In the genomic region with DNA sequence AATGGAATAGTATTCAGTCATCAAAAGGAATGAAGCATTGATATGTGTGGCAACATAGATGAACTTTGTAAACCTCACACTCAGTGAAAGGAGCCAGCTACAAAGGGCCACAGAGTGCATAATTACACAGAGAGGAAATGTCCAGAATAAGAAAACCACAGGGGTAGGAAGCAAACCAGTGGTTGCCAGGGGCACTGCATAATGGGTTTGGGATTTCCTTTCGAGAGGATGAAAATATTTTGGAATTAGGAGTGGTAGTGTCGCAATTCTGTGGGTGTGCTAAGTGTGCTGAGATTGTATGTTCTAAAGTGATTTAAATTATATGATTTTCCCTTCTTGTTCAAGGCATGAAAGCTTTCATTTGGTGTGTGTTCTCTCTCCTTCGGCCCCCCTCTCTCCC, we compare ENCODE assay signal across 22 mouse cellular contexts. TPM values are rescaled to one million over a fixed set of nuclear protein-coding genes. Genes with fewer than 3 reads are reported as not detected.
A peak's percentile ranks its signal among the peaks of the same experiment; 100 is the strongest.
DNase-seq lines count a peak whose midpoint lies in the region; ATAC-seq and TF ChIP-seq lines count a peak whose summit lies in the region.
"Had no signal": no experiment of that assay in that cellular context is flagged by ENCODE, and none has a peak within 500 bp of the region (broad histone marks: within the 10 kb centered on the region; RNA-seq: fewer than 3 reads in every experiment).

No protein-coding gene starts in this region.

- peak; percentile 18 to 54 for DNase-seq in lung, adult 18-20 months
- DNase-seq in lung, postnatal 14 days: no peak
- DNase-seq in lung, postnatal 0 days (ENCODE audit: low spot score): peak; percentile 46
- DNase-seq in lung, postnatal 10 days: no peak
- peak; percentile 29 for DNase-seq in lung, postnatal 25 days (ENCODE audit: low spot score)
- DNase-seq in lung, adult 2 months: no peak
- peak; percentile 55 for DNase-seq in lung, postnatal 36 days
- no peak for DNase-seq in lung, postnatal 4 days
- DNase-seq: adrenal gland, adult 2 months; adrenal gland, adult 8-10 months; adrenal gland, postnatal 10 days; adrenal gland, postnatal 14 days; adrenal gland, postnatal 25 days; adrenal gland, postnatal 36 days; B cell, adult 2 months; cerebellum, adult 11 months; cerebellum, adult 11-12 months had no signal

- no peak overlapping the region for H3K27ac ChIP-seq in lung, postnatal 0 days (ENCODE audit: low read length)

- 40% methylated on average over 3 of the region's 3 CpGs for WGBS in lung, postnatal 0 days
- WGBS in lung, adult 2 months: 42% methylated on average over 3 of the region's 3 CpGs

- no peak overlapping the region for H3K4me2 ChIP-seq in lung, postnatal 0 days (replicated peaks; ENCODE audit: low read depth, low read length)

- TF ChIP-seq CTCF in lung, postnatal 0 days (IDR thresholded peaks at IDR 0.05): no peak
- TF ChIP-seq CTCF in lung, adult 2 months (IDR thresholded peaks at IDR 0.05; ENCODE audit: insufficient read depth, low read length): no peak

- no peak overlapping the region for H3K4me3 ChIP-seq in lung, postnatal 0 days (ENCODE audit: low read depth, low read length)
- H3K4me3 ChIP-seq in lung, adult 2 months (replicated peaks; ENCODE audit: extremely low read depth, low read depth, low read length): no peak overlapping the region

- no peaks in the 10 kb centered on the region for H3K4me1 ChIP-seq in lung, postnatal 0 days (ENCODE audit: insufficient read depth, low read depth, low read length)
- no peaks in the 10 kb centered on the region for H3K4me1 ChIP-seq in lung, adult 2 months (ENCODE audit: control insufficient read depth, insufficient read depth, low read length)

- H3K9me3 ChIP-seq in lung, postnatal 0 days (ENCODE audit: low read length): no peaks in the 10 kb centered on the region
- H3K9me3 ChIP-seq: G1E had no signal

- TF ChIP-seq EP300 in lung, postnatal 0 days (IDR thresholded peaks at IDR 0.05): no peak

- no peak for TF ChIP-seq POLR2A in lung, adult 2 months (IDR thresholded peaks at IDR 0.05; ENCODE audit: borderline replicate concordance, extremely low read depth, low read depth, low read length)

- ATAC-seq in lung, postnatal 0 days: peak; percentile 57
- ATAC-seq: activated CD4-positive, CD25-positive, alpha-beta regulatory T cell, adult 4 months; CD4-positive, CD25-positive, alpha-beta regulatory T cell, adult 4 months; Patski had no signal

- no peak overlapping the region for H3K9ac ChIP-seq in lung, postnatal 0 days (replicated peaks; ENCODE audit: low read depth)

- no peaks in the 10 kb centered on the region for H3K27me3 ChIP-seq in lung, postnatal 0 days (replicated peaks; ENCODE audit: insufficient read depth, low read length)

- H3K36me3 ChIP-seq in lung, postnatal 0 days (ENCODE audit: insufficient read depth, low read length): no peaks in the 10 kb centered on the region
- H3K36me3 ChIP-seq: G1E had no signal

RNA-seq across cellular contexts. Expression of a gene that starts 16.4 kb away (rescaled TPM):
- polyA plus RNA-seq in lung, postnatal 0 days (2015; fragmentation: Nextera tagmentation; extraction: Ambion mirVana): 12.6 and 18.9 TPM in 2 replicates
- 9.4 and 15.4 TPM in 2 replicates for polyA plus RNA-seq in lung, adult 2 months (2012; rRNA removed)
- polyA plus RNA-seq: adrenal gland, adult 2 months; C2C12; CD4-positive, CD25-positive, alpha-beta regulatory T cell, adult 4 months; G1E; Patski had no signal

RNA-seq across cellular contexts. Expression of a gene that starts 32.5 kb away (rescaled TPM):
- 9.7 and 10.5 TPM in 2 replicates for polyA plus RNA-seq in lung, postnatal 0 days (2015; fragmentation: Nextera tagmentation; extraction: Ambion mirVana)
- polyA plus RNA-seq in lung, adult 2 months (2012; rRNA removed): 6.9 and 7.8 TPM in 2 replicates
- polyA plus RNA-seq: activated CD4-positive, CD25-positive, alpha-beta regulatory T cell, adult 4 months; CD4-positive, CD25-positive, alpha-beta regulatory T cell, adult 4 months; G1E had no signal

RNA-seq across cellular contexts. Expression of a gene that starts 46.1 kb away (rescaled TPM):
- 630 and 647 TPM in 2 replicates for polyA plus RNA-seq in lung, postnatal 0 days (2015; fragmentation: Nextera tagmentation; extraction: Ambion mirVana)
- 525 and 566 TPM in 2 replicates for polyA plus RNA-seq in lung, adult 2 months (2012; rRNA removed)

Comparison
In these comparisons a context has a peak if more than half of its experiments do, and no peak if none do; other contexts are left out.
1. DNase-seq: peak in lung, adult 18-20 months (2 of 2), lung, postnatal 0 days (single experiment), lung, postnatal 25 days (single experiment) and lung, postnatal 36 days (single experiment); none in lung, postnatal 14 days (single experiment), lung, postnatal 10 days (single experiment), lung, adult 2 months (single experiment) and lung, postnatal 4 days (0 of 2).